Mouse (Mus musculus): ENCODE data around the gene Man1c1. TPM values are rescaled to one million over a fixed set of nuclear protein-coding genes. Genes with fewer than 3 reads are reported as not detected.

The Man1c1 gene
- polyA plus RNA-seq, 1 experiment from 2014 or later, result 4.8 TPM

DNA sequence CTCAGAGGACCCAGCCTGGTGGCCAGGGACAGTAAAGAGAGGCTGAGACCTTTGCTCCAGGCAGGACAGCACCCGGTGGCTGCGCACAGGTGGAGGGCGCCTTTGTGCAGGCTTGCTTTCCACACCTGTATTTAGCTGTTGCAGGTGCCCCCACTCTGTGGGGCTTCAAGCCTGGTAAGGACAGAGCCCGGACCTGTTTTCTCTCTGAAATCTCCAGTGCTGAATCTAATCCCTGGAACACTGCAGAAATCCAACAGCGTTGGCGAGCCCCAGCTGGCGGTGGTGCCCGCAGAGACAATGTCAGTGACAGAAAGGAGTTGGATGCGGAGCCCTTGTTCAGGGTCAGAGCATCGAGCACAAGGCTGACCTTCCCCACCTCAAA lies 84.6 kb downstream of the Man1c1 start:
- no peak for DNase-seq (ENCODE audit: low spot score)
- no peak overlapping the region for H3K27ac ChIP-seq (ENCODE audit: low read depth, low read length)
- H3K27me3 ChIP-seq (ENCODE audit: control insufficient read depth, insufficient read depth, low read length), result no peaks in the 10 kb centered on the region
- no peaks in the 10 kb centered on the region; the same call in 1 of the 2 replicates for H3K4me1 ChIP-seq (ENCODE audit: control insufficient read depth, insufficient read depth, low read length)
- no peaks in the 10 kb centered on the region for H3K36me3 ChIP-seq (ENCODE audit: control insufficient read depth, insufficient read depth, low read length)
- no peaks in the 10 kb centered on the region for H3K9me3 ChIP-seq (ENCODE audit: control insufficient read depth, low read length)
- 69% methylated on average over 10 of the region's 10 CpGs for WGBS
- H3K4me2 ChIP-seq (ENCODE audit: low read depth), result no peak overlapping the region
- no peak overlapping the region for H3K4me3 ChIP-seq (ENCODE audit: low read depth, low read length)
- no peak overlapping the region; the same call in 1 of the 2 replicates for H3K9ac ChIP-seq (ENCODE audit: low read length)
- ATAC-seq (ENCODE audit: insufficient read depth, low FRiP score, low TSS enrichment), result no peak

DNA sequence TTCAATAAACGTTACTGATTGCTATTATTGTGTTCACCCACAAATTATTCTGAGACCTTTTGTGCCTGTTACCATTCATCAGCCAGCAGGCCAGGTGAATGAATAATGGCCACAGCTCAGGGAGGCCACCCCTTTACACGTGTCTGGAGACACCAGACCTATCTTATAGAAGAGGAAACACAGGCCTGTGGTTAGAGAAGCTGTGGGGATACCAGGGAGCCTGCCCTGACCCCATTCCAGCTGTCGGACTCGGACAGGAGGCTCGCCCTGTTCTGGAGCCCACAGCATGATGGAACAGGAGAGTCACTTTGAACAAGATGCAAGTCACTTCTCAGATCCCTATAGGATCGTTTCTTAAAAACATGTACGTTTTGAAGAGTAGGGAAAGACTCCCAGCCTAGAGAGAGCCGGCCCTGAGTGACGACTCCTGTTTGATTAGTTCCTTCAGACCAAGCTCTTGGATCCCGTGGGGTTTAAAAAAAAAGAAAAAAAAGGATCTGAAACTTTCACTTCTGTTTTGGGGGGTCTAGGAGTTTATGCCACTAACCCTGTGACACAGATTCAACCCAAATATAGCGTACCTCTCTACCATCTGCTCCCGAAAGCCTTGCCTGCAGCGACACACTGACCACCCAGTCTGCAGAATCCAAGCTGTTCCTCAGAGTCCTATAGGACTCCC lies 85.1 kb downstream of the Man1c1 start:
- ATAC-seq (ENCODE audit: insufficient read depth, low FRiP score, low TSS enrichment) (no peak), DNase-seq (ENCODE audit: low spot score) (no peak)
- H3K9ac ChIP-seq (ENCODE audit: low read length), result no peak overlapping the region
- no peak overlapping the region for H3K4me3 ChIP-seq (ENCODE audit: low read depth, low read length)
- H3K27ac ChIP-seq (ENCODE audit: low read depth, low read length), result no peak overlapping the region
- H3K36me3 ChIP-seq (ENCODE audit: control insufficient read depth, insufficient read depth, low read length), result no peaks in the 10 kb centered on the region
- WGBS, result 86% methylated on average over 13 of the region's 13 CpGs
- H3K4me1 ChIP-seq (ENCODE audit: control insufficient read depth, insufficient read depth, low read length), result no peaks in the 10 kb centered on the region; the same call in 1 of the 2 replicates
- no peak overlapping the region for H3K4me2 ChIP-seq (ENCODE audit: low read depth)
- H3K27me3 ChIP-seq (ENCODE audit: control insufficient read depth, insufficient read depth, low read length), result no peaks in the 10 kb centered on the region
- H3K9me3 ChIP-seq (ENCODE audit: control insufficient read depth, low read length), result no peaks in the 10 kb centered on the region

DNA sequence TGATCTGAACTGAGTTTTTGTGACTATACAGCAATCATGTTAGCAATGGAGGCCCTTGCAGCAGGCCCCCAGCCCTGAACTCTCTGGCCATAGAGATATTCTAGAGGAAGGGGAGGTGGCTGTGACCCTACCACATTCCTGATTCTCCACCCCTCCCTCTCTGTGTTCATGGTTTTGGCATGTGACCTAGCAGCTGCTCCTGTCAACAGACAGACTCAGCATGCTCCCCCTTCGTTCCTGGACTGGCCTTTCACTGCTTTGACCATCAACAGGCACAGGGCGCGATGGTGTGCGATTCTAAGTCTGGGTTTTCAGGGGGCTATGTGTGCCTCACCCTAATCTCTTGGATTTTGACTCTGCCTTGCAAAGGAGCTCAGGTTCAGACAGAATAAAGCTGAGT lies 86.3 kb downstream of the Man1c1 start:
- ATAC-seq (ENCODE audit: insufficient read depth, low FRiP score, low TSS enrichment) (no peak), DNase-seq (ENCODE audit: low spot score) (no peak)
- Histone ChIP-seq H3K36me3 (ENCODE audit: control insufficient read depth, insufficient read depth, low read length) (no peaks in the 10 kb centered on the region), H3K9me3 (ENCODE audit: control insufficient read depth, low read length) (no peaks in the 10 kb centered on the region), H3K4me2 (ENCODE audit: low read depth) (no peak overlapping the region), H3K9ac (ENCODE audit: low read length) (no peak overlapping the region), H3K4me1 (ENCODE audit: control insufficient read depth, insufficient read depth, low read length) (no peaks in the 10 kb centered on the region; the same call in 1 of the 2 replicates), H3K27ac (ENCODE audit: low read depth, low read length) (no peak overlapping the region), H3K4me3 (ENCODE audit: low read depth, low read length) (no peak overlapping the region), H3K27me3 (ENCODE audit: control insufficient read depth, insufficient read depth, low read length) (no peaks in the 10 kb centered on the region)
- WGBS, result 78% methylated on average over 4 of the region's 4 CpGs

DNA sequence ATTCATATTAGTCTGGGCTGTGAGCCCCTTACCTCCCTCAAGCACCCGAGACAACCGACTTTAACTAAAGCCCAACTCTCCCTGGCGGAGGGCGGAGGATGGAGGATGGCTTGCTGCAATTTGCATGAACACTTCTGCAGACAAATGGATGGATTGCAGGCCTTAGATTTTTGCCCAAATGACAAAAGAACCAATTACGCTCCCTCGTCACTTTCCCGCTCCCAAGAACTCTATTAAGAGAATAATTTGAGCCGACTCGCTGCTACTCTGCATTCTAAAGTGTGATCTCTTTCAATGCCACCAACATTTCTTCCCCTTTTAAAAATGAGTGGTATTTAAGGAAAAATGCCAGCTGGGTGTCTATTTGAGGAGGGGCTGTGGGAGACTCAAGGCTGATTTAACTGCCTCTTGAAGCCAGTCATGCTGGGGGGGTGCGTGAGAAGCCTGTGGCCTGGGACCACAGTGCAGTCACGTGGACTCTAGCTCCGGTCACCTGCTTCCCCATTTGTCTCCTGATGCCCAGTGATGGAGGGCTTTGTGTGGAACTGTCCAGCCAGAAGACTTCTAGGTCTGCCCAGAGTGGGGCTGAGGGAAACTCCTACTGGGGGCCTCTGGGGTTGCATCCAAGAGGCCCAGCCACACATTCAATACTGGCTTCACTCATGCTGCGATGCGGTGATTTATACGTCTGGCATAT lies 88.0 kb downstream of the Man1c1 start:
- Histone ChIP-seq H3K4me2 (ENCODE audit: low read depth) (no peak overlapping the region), H3K9me3 (ENCODE audit: control insufficient read depth, low read length) (no peaks in the 10 kb centered on the region), H3K4me3 (ENCODE audit: low read depth, low read length) (no peak overlapping the region), H3K27me3 (ENCODE audit: control insufficient read depth, insufficient read depth, low read length) (no peaks in the 10 kb centered on the region), H3K36me3 (ENCODE audit: control insufficient read depth, insufficient read depth, low read length) (no peaks in the 10 kb centered on the region), H3K9ac (ENCODE audit: low read length) (no peak overlapping the region), H3K4me1 (ENCODE audit: control insufficient read depth, insufficient read depth, low read length) (no peaks in the 10 kb centered on the region; the same call in 1 of the 2 replicates), H3K27ac (ENCODE audit: low read depth, low read length) (no peak overlapping the region)
- DNase-seq (ENCODE audit: low spot score) (peak; percentile 38), ATAC-seq (ENCODE audit: insufficient read depth, low FRiP score, low TSS enrichment) (no peak)
- 68% methylated on average over 15 of the region's 15 CpGs for WGBS

DNA sequence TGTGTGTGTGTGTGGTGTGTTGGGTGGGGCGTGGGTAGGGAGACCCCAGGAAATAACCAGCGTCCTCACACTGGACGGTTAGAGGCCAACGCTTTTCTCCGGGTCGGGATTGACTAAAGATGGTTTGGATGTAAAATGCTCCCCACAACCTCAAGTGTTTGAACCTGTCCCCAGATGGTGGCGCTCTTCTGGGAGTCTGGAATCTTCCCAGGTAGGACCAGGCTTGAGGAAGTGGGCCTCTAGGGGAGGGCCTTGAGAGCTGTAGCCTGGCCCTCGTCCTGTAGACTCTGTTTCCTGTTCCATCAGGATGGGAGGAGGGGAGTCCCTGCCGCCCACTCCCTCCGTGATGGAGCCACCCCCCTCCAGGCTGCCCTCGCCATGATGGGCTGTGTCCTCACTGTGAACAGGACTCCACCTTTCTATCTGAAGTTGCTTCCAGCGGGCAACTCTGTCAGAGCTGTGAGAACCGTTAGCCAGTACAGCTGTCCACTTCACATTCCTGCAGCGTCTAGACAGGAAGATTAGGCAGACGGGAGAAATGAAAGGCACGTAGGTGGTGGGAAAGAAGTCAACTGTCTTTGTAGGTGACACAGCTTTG lies 91.9 kb downstream of the Man1c1 start:
- no peak overlapping the region for H3K9ac ChIP-seq (ENCODE audit: low read length)
- ATAC-seq (ENCODE audit: insufficient read depth, low FRiP score, low TSS enrichment), result no peak
- no peaks in the 10 kb centered on the region for H3K27me3 ChIP-seq (ENCODE audit: control insufficient read depth, insufficient read depth, low read length)
- H3K4me2 ChIP-seq (ENCODE audit: low read depth), result no peak overlapping the region
- WGBS, result 61% methylated on average over 16 of the region's 16 CpGs
- H3K4me3 ChIP-seq (ENCODE audit: low read depth, low read length), result no peak overlapping the region
- no peaks in the 10 kb centered on the region for H3K36me3 ChIP-seq (ENCODE audit: control insufficient read depth, insufficient read depth, low read length)
- no peaks in the 10 kb centered on the region for H3K9me3 ChIP-seq (ENCODE audit: control insufficient read depth, low read length)
- no peaks in the 10 kb centered on the region for H3K4me1 ChIP-seq (ENCODE audit: control insufficient read depth, insufficient read depth, low read length)
- H3K27ac ChIP-seq (ENCODE audit: low read depth, low read length), result no peak overlapping the region
- DNase-seq (ENCODE audit: low spot score), result no peak

DNA sequence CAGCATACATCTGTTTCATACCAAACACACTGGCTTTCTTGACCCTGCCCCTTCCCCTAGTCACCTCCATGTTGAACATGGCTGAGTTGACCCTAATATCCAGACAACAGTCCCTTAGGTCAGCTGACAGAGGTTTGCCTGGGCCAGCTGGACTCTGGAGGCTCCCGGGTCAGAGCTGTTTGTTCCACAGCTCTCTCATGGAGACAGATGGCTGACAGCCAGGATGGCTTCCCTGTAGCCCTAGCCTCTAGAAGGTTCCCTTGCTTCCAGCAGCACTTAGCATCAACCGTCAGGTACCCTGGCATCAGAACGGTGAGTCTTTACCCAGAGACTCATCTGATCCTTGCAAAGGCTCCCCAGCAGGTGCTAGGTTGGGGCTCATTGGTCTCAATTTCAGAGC lies 93.5 kb downstream of the Man1c1 start:
- no peak for ATAC-seq (ENCODE audit: insufficient read depth, low FRiP score, low TSS enrichment)
- Histone ChIP-seq H3K9ac (ENCODE audit: low read length) (no peak overlapping the region), H3K4me2 (ENCODE audit: low read depth) (no peak overlapping the region), H3K9me3 (ENCODE audit: control insufficient read depth, low read length) (no peaks in the 10 kb centered on the region), H3K36me3 (ENCODE audit: control insufficient read depth, insufficient read depth, low read length) (no peaks in the 10 kb centered on the region), H3K27me3 (ENCODE audit: control insufficient read depth, insufficient read depth, low read length) (no peaks in the 10 kb centered on the region), H3K4me1 (ENCODE audit: control insufficient read depth, insufficient read depth, low read length) (no peaks in the 10 kb centered on the region), H3K4me3 (ENCODE audit: low read depth, low read length) (no peak overlapping the region), H3K27ac (ENCODE audit: low read depth, low read length) (no peak overlapping the region)
- DNase-seq (ENCODE audit: low spot score), result no peak
- WGBS, result 88% methylated on average over 3 of the region's 3 CpGs

DNA sequence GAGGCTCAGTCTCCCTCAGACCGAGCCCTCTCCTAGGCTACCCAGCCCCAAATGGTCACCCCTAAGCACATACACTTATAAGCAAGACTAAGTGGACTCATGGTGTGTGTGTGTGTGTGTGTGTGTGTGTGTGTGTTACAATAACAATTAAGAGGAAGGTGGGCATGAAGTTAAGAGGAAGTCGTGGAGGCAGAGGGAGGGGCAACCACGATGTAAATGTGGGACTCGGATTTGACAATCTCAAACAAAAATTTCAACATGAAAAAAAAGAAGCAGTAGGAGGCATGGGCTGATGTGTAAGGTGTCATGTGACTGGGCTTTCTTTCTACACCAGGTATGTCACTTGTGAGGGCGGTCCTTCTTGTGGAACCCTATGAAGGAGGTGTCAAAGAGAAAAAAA lies 96.4 kb downstream of the Man1c1 start:
- no peak overlapping the region for H3K9ac ChIP-seq (ENCODE audit: low read length)
- 0 out of 2 replicates have a peak, but pooled peaks cover 5% of the 10 kb centered on the region for H3K4me1 ChIP-seq (ENCODE audit: control insufficient read depth, insufficient read depth, low read length)

DNA sequence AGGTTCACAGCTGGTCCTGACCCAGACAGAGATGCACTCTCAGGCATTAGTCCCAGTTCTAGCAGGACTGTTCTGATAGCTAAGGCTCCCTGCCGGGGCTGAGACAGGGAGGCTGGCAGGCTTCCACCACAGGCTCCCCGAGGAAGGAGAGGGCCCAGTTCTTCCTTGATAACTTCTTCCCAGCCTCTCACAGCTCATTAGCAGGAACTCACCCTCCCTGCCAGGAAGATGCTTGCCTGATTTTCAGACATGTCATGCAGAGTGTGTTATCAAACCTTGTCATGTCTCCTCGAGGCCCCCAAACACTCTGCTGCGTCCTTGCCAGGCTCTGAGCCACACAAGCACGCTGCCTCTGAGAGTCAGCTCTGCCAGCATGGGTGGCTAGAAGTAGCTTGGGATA lies 98.0 kb downstream of the Man1c1 start:
- 69% methylated on average over 5 of the region's 5 CpGs for WGBS
- Histone ChIP-seq H3K4me3 (ENCODE audit: low read depth, low read length) (no peak overlapping the region), H3K27me3 (ENCODE audit: control insufficient read depth, insufficient read depth, low read length) (no peaks in the 10 kb centered on the region), H3K4me1 (ENCODE audit: control insufficient read depth, insufficient read depth, low read length) (peaks cover 5% of the 10 kb centered on the region; the same call in 1 of the 2 replicates), H3K9me3 (ENCODE audit: control insufficient read depth, low read length) (no peaks in the 10 kb centered on the region), H3K4me2 (ENCODE audit: low read depth) (no peak overlapping the region), H3K9ac (ENCODE audit: low read length) (no peak overlapping the region), H3K27ac (ENCODE audit: low read depth, low read length) (no peak overlapping the region), H3K36me3 (ENCODE audit: control insufficient read depth, insufficient read depth, low read length) (no peaks in the 10 kb centered on the region)
- ATAC-seq (ENCODE audit: insufficient read depth, low FRiP score, low TSS enrichment), result no peak
- DNase-seq (ENCODE audit: low spot score), result no peak

More for the DNA sequence above, 96.4 kb downstream of the Man1c1 start:
- no peaks in the 10 kb centered on the region for H3K36me3 ChIP-seq (ENCODE audit: control insufficient read depth, insufficient read depth, low read length)
- H3K4me3 ChIP-seq (ENCODE audit: low read depth, low read length), result no peak overlapping the region
- no peaks in the 10 kb centered on the region for H3K27me3 ChIP-seq (ENCODE audit: control insufficient read depth, insufficient read depth, low read length)
- H3K9me3 ChIP-seq (ENCODE audit: control insufficient read depth, low read length), result no peaks in the 10 kb centered on the region
- DNase-seq (ENCODE audit: low spot score), result no peak
- H3K27ac ChIP-seq (ENCODE audit: low read depth, low read length), result no peak overlapping the region
- ATAC-seq (ENCODE audit: insufficient read depth, low FRiP score, low TSS enrichment), result no peak
- WGBS, result 90% methylated on average over 5 of the region's 5 CpGs
- H3K4me2 ChIP-seq (ENCODE audit: low read depth), result no peak overlapping the region
